Mouse (Mus musculus): ENCODE data around the gene Pip4k2a. TPM values are rescaled to one million over a fixed set of nuclear protein-coding genes. Genes with fewer than 3 reads are reported as not detected.

The Pip4k2a gene
- polyA plus RNA-seq, 1 experiment from 2014 or later, result 7.5 TPM

DNA sequence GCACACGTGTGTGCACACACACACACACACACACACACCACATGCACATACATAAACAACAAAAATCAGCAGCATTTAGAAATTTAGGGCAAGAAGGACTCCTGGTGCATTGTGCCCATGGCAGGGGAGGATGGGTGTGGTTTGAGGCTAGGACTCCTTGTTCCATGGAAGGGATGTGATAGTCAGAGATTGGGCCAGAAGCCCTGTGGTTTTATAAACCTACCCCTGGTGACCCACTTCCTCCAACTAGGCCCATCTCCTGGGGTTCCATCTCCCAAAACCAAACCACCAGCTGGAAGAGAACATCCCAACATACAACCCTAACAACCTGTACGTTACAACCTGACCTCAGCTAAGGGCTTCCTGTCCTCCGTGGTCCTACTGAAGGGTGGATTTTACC lies 35.4 kb downstream of the Pip4k2a start:
- H3K27ac ChIP-seq, result no peak overlapping the region
- 80% methylated on average over 3 of the region's 3 CpGs for WGBS
- H3K36me3 ChIP-seq, result no peaks in the 10 kb centered on the region
- no peak overlapping the region for H3K9ac ChIP-seq
- no peaks in the 10 kb centered on the region for H3K9me3 ChIP-seq
- no peak overlapping the region for H3K4me3 ChIP-seq
- H3K4me1 ChIP-seq, result peaks cover 14% of the 10 kb centered on the region
- no peak for ATAC-seq (ENCODE audit: insufficient number of reproducible peaks, insufficient read depth, low FRiP score, low TSS enrichment, low read depth)
- H3K4me2 ChIP-seq, result no peak overlapping the region
- H3K27me3 ChIP-seq, result no peaks in the 10 kb centered on the region

DNA sequence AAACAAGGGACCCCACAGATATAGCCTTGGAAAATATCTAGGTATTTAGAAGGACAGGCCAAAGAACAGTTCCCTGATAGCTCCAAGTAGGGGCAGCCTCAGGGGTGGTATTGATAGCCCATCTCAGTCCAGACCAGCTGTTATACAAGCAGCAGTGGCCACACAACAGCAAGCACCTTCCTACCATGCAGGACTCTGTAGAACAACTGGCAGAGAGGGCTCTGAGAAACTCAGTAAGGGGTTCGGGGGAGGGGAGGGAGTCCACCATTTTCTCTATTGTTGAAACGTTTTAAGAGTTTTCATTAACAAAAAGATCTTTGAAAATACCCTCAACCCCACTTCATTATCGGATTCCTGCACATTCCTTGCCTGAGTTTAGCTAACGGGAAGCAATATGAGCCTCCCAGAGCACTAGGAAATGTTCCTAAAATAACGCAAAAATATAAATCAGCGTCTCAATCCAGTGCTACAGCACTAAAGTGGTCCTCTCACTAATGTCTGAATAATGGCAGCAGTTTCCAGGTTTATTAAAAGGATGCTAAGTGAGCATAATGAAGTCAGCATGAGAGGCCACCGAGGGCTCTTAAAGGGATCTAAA lies 37.5 kb downstream of the Pip4k2a start:
- H3K27ac ChIP-seq, result no peak overlapping the region
- peaks cover 14% of the 10 kb centered on the region for H3K4me1 ChIP-seq
- H3K9ac ChIP-seq, result no peak overlapping the region
- WGBS, result 33% methylated on average over 7 of the region's 7 CpGs
- H3K4me2 ChIP-seq, result no peak overlapping the region
- no peaks in the 10 kb centered on the region for H3K36me3 ChIP-seq
- no peaks in the 10 kb centered on the region for H3K27me3 ChIP-seq
- no peak for ATAC-seq (ENCODE audit: insufficient number of reproducible peaks, insufficient read depth, low FRiP score, low TSS enrichment, low read depth)
- no peak overlapping the region for H3K4me3 ChIP-seq
- no peaks in the 10 kb centered on the region for H3K9me3 ChIP-seq

DNA sequence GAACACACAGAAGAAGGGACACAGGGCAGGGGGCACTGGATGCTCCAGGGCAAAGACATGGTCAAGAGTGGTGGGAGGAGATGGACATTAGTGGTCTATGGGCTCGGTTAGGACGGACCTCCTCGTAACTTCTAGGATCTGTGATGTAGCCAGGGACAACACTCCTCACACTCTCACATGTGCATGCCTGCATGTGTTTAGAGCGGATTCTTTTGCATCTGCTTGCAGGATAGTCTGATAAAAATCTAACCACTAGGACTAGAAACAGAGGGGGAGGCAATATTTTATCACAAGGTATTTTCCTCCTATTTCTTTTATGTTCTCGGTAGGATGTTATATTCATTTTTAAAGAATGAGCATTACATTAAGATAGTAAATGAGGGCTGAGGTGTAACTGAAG lies 38.4 kb downstream of the Pip4k2a start:
- no peak overlapping the region for H3K27ac ChIP-seq

DNA sequence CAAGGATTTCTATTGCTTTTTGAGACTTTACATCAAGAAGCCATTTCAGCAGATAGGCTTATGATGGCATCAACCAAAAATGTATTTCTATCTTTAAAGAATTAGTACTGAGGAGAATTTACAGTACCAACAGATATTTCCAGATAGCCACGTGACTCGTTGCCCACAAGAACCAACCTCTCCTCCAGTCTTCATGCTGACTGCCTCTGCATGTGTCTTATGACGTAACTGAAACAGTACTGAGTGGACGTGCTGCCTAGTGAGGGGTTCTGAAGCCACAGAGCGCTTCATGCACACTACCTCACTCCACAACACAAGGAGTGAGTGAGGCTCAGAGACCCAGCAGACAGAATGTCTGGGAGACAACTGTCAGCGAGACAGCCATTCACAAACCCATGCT lies 38.9 kb downstream of the Pip4k2a start:
- no peaks in the 10 kb centered on the region for H3K27me3 ChIP-seq
- no peak for ATAC-seq (ENCODE audit: insufficient number of reproducible peaks, insufficient read depth, low FRiP score, low TSS enrichment, low read depth)
- no peak overlapping the region for H3K9ac ChIP-seq
- no peaks in the 10 kb centered on the region for H3K9me3 ChIP-seq
- no peak overlapping the region for H3K27ac ChIP-seq
- peaks cover 14% of the 10 kb centered on the region for H3K4me1 ChIP-seq
- H3K4me3 ChIP-seq, result no peak overlapping the region
- no peaks in the 10 kb centered on the region for H3K36me3 ChIP-seq
- WGBS, result 91% methylated on average over 6 of the region's 6 CpGs
- H3K4me2 ChIP-seq, result no peak overlapping the region

More for the DNA sequence above, 38.4 kb downstream of the Pip4k2a start:
- Histone ChIP-seq H3K4me1 (peaks cover 14% of the 10 kb centered on the region), H3K9ac (no peak overlapping the region), H3K4me2 (no peak overlapping the region), H3K9me3 (no peaks in the 10 kb centered on the region), H3K27me3 (no peaks in the 10 kb centered on the region), H3K4me3 (no peak overlapping the region), H3K36me3 (no peaks in the 10 kb centered on the region)
- 84% methylated on average over 5 of the region's 5 CpGs for WGBS
- no peak for ATAC-seq (ENCODE audit: insufficient number of reproducible peaks, insufficient read depth, low FRiP score, low TSS enrichment, low read depth)

DNA sequence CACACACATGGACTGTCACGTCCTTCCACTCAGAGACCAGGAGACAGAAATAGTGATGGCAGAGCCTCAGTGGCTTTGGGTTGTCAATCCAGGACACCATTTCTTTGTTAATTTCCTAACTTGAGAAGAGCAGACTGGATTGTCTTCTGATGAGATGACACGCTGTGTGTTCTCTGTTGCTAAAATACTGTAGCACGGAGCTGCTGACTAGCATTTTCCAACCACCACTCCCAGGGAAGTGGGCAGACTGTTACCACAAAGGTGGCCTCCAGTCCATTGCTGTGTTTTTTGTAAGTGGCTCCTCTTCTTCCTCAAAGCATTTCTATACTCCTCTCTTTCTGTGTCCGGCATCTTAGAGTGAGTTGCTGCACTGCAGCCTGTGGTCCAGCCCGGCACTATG lies 39.4 kb downstream of the Pip4k2a start:
- ATAC-seq (ENCODE audit: insufficient number of reproducible peaks, insufficient read depth, low FRiP score, low TSS enrichment, low read depth), result no peak
- WGBS, result 88% methylated on average over 5 of the region's 5 CpGs

DNA sequence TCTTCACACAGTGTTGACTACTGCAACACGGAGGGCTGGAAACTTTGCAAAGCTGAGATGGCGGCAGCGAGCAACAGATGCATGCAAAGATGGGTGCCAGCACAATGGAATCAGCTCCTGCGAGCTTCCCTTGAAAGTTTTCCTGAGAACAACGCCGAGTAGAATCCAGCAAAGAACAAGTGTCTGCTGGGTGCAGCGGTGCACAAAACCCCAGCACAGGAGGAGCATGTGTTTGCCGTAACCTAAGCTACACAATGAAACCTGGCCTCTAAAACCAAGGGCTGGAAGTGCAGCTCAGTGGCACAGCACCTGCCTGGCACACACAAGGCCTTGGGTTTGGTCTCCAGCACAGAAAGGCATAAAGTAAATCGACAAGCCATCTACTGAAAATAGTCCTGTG lies 39.9 kb downstream of the Pip4k2a start:
- Histone ChIP-seq H3K36me3 (no peaks in the 10 kb centered on the region), H3K4me2 (no peak overlapping the region), H3K27ac (no peak overlapping the region), H3K4me1 (peaks cover 10% of the 10 kb centered on the region), H3K9me3 (no peaks in the 10 kb centered on the region), H3K9ac (no peak overlapping the region), H3K27me3 (no peaks in the 10 kb centered on the region), H3K4me3 (no peak overlapping the region)
- no peak for ATAC-seq (ENCODE audit: insufficient number of reproducible peaks, insufficient read depth, low FRiP score, low TSS enrichment, low read depth)
- 80% methylated on average over 9 of the region's 9 CpGs for WGBS

More for the DNA sequence above, 39.4 kb downstream of the Pip4k2a start:
- Histone ChIP-seq H3K4me3 (no peak overlapping the region), H3K36me3 (no peaks in the 10 kb centered on the region), H3K27ac (no peak overlapping the region), H3K27me3 (no peaks in the 10 kb centered on the region), H3K9me3 (no peaks in the 10 kb centered on the region), H3K4me2 (no peak overlapping the region), H3K4me1 (peaks cover 10% of the 10 kb centered on the region), H3K9ac (no peak overlapping the region)

DNA sequence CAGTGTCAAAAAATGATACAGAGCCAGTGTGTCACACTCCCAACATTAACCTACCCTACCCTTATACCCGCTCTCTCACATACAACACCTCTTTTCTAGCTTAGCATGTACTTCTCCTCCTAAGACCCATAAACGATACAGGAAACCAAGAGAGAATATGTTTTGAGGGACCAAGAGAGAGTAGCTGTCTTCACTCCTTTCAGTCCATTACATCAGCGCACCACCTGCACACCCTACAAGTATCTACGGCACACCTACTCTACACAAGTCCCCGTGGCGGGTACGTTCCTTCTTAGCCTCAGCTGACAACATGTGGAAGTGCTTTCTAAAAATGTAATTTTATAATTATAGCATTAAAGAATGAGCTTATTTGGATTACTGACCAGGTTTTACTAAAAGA lies 40.5 kb downstream of the Pip4k2a start:
- Histone ChIP-seq H3K4me1 (peaks cover 15% of the 10 kb centered on the region), H3K36me3 (no peaks in the 10 kb centered on the region)
- WGBS, result 66% methylated on average over 7 of the region's 7 CpGs

DNA sequence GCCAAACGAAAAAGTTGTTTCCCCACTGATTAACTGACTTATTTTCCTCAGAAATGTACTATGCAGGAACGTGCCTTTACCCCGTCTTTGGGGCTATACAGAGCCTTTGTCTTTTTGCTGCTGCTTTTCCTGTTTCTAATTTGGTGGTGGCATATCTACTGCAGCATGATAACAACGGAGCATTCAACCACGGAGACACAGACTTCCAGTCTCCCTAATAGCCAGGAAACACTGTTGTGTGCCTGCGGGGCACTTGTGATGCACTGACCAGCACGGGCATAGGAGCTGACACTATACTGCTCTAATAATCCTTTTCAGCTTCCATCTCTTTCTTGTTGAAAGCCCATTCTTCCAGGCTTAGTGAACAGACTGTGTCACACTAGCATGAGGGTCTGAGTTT lies 41.0 kb downstream of the Pip4k2a start:
- H3K4me3 ChIP-seq, result no peak overlapping the region
- H3K9me3 ChIP-seq, result no peaks in the 10 kb centered on the region
- peaks cover 18% of the 10 kb centered on the region for H3K4me1 ChIP-seq
- no peaks in the 10 kb centered on the region for H3K27me3 ChIP-seq
- H3K4me2 ChIP-seq, result no peak overlapping the region
- WGBS, result 21% methylated on average over 7 of the region's 7 CpGs
- H3K36me3 ChIP-seq, result no peaks in the 10 kb centered on the region
- H3K27ac ChIP-seq, result no peak overlapping the region
- H3K9ac ChIP-seq, result no peak overlapping the region
- no peak for ATAC-seq (ENCODE audit: insufficient number of reproducible peaks, insufficient read depth, low FRiP score, low TSS enrichment, low read depth)

More for the DNA sequence above, 40.5 kb downstream of the Pip4k2a start:
- Histone ChIP-seq H3K9me3 (no peaks in the 10 kb centered on the region), H3K4me3 (no peak overlapping the region), H3K27ac (no peak overlapping the region), H3K4me2 (no peak overlapping the region), H3K27me3 (no peaks in the 10 kb centered on the region), H3K9ac (no peak overlapping the region)
- ATAC-seq (ENCODE audit: insufficient number of reproducible peaks, insufficient read depth, low FRiP score, low TSS enrichment, low read depth), result no peak

DNA sequence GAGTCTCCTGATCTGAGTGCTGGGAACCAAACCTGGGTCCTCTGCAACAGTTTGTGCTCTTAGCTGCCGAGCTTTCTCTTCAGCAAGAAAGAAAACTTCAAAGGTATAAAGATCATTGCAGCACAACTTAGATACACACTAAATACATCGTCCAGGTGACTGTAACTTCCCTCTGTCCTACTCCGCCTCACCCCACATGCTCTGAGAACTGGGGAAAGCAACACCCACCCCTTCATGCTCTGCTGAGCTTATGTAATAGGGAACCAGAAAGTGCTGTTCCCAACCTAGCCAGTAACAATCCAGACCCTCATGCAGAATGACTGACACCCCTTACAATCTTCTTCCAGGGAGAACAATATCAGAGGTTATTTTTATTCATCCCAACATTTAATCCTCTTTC lies 41.5 kb downstream of the Pip4k2a start:
- Histone ChIP-seq H3K4me3 (no peak overlapping the region), H3K27ac (no peak overlapping the region), H3K4me2 (no peak overlapping the region), H3K36me3 (no peaks in the 10 kb centered on the region), H3K9me3 (no peaks in the 10 kb centered on the region), H3K4me1 (peaks cover 18% of the 10 kb centered on the region), H3K27me3 (no peaks in the 10 kb centered on the region), H3K9ac (no peak overlapping the region)
- ATAC-seq (ENCODE audit: insufficient number of reproducible peaks, insufficient read depth, low FRiP score, low TSS enrichment, low read depth), result no peak
- 81% methylated on average over 3 of the region's 3 CpGs for WGBS

DNA sequence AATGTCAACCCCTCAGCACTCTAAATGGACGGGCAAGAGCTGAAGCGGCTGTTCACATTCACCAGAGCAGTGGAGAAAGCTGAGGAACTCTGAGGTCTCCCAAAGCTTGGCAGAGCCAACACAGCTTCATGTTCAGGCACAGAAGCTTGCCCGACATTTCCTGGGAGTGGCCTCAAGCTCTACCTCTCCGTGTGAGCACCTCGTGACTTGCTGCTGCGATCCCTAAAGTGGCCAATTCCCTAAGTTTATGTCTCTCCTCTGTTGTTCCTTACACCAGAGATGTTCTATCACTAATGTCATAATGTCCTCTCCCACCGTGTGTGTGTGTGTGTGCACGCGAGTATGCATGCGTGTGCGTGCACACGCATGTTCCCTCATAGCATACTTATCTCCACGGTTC lies 42.3 kb downstream of the Pip4k2a start:
- no peak overlapping the region for H3K9ac ChIP-seq
- peaks cover 18% of the 10 kb centered on the region for H3K4me1 ChIP-seq
- H3K27me3 ChIP-seq, result no peaks in the 10 kb centered on the region
- no peaks in the 10 kb centered on the region for H3K9me3 ChIP-seq
- H3K27ac ChIP-seq, result no peak overlapping the region
- H3K36me3 ChIP-seq, result no peaks in the 10 kb centered on the region
- WGBS, result 86% methylated on average over 13 of the region's 13 CpGs
- no peak for ATAC-seq (ENCODE audit: insufficient number of reproducible peaks, insufficient read depth, low FRiP score, low TSS enrichment, low read depth)
- H3K4me3 ChIP-seq, result no peak overlapping the region
- no peak overlapping the region for H3K4me2 ChIP-seq

DNA sequence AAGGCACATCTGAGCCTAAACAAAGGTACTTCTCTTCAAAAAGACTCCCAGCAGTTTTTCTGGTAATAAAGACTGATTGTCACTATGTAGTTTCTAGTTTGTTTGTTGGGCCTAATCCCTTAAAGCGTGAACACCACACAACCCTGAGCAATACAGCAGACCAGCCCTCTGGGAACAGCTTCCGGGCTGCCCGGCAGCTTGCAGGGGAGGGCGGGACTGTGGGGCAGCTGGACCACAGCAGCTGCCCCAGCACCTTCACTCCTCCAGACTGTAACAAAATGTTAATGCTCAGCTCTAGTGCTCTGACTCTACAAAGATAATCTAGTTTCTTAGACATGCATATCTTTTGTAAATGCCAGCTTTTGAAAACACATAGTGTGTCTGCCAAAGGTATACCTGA lies 42.9 kb downstream of the Pip4k2a start:
- Histone ChIP-seq H3K36me3 (no peaks in the 10 kb centered on the region), H3K4me1 (peaks cover 14% of the 10 kb centered on the region), H3K4me3 (no peak overlapping the region), H3K27me3 (no peaks in the 10 kb centered on the region), H3K4me2 (no peak overlapping the region), H3K9ac (no peak overlapping the region), H3K9me3 (no peaks in the 10 kb centered on the region), H3K27ac (no peak overlapping the region)
- WGBS, result 30% methylated on average over 4 of the region's 4 CpGs
- no peak for ATAC-seq (ENCODE audit: insufficient number of reproducible peaks, insufficient read depth, low FRiP score, low TSS enrichment, low read depth)

DNA sequence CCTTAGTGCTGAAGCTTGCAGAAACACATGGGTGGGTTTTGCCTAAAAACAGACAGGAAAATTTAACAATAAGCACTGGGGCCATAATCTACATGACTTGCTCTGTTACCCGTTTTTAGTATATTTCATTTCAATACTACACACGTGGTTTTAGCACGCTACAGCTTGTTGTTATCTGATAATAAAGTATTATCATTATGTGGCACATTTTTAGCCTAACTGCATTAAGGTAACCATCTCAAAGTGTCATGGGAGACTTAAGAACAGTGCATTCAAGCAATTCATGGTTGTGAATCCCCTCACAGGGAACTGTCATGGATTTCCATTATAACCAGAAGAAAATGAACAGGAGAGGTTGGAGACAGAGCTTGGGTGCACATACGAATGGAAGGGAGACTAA lies 43.5 kb downstream of the Pip4k2a start:
- no peak for ATAC-seq (ENCODE audit: insufficient number of reproducible peaks, insufficient read depth, low FRiP score, low TSS enrichment, low read depth)

More for the DNA sequence above, 43.5 kb downstream of the Pip4k2a start:
- H3K9ac ChIP-seq, result no peak overlapping the region
- no peaks in the 10 kb centered on the region for H3K36me3 ChIP-seq
- no peaks in the 10 kb centered on the region for H3K9me3 ChIP-seq
- H3K4me2 ChIP-seq, result no peak overlapping the region
- peaks cover 14% of the 10 kb centered on the region for H3K4me1 ChIP-seq
- H3K27me3 ChIP-seq, result no peaks in the 10 kb centered on the region
- no peak overlapping the region for H3K27ac ChIP-seq
- H3K4me3 ChIP-seq, result no peak overlapping the region
- WGBS, result 71% methylated on average over 4 of the region's 4 CpGs
